Mouse (Mus musculus) stomach, embryonic 15.5 days (tissue): ENCODE measurements at regions not wholly inside any gene's neighbourhood (a gene's known extent, or its start where the extent isn't known, plus 50 kb on each side); places are given as distances from the start of the nearest gene placed in this dataset.
"Not testable (repeated sequence)": the region's sequence is repeated elsewhere in the genome, so short reads cannot be mapped to it uniquely, and the experiment has no call there.

Experiments used
- ATAC-seq: fragments of 200-750 bp; cut with Nextera tagmentation; 2 replicates; pipeline ENCODE4 v1.8.0; 2017; ENCODE audit warnings: low read depth, moderate number of reproducible peaks, moderate TSS enrichment; ENCODE audit not compliant: insufficient read depth, low FRiP score
- H3K27ac ChIP-seq: fragments of 300-500 bp; sonication (generic); 2 replicates; pipeline ENCODE4 v1.5.1; 2015; ENCODE audit warnings: mild to moderate bottlenecking, inconsistent platforms
- H3K27me3 ChIP-seq: fragments of 300-500 bp; sonication (generic); replicated peaks from 2 replicates; pipeline ENCODE4 v1.6.1; 2015; ENCODE audit warnings: inconsistent platforms
- H3K36me3 ChIP-seq: fragments of 300-500 bp; sonication (generic); 2 replicates; pipeline ENCODE4 v1.6.1; 2015; ENCODE audit warnings: inconsistent platforms
- H3K4me1 ChIP-seq: fragments of 300-500 bp; sonication (generic); 2 replicates; pipeline ENCODE4 v1.6.1; 2015; ENCODE audit warnings: inconsistent platforms
- H3K4me2 ChIP-seq: fragments of 300-500 bp; sonication (generic); 2 replicates; pipeline ENCODE4 v1.6.1; 2015; ENCODE audit warnings: mild to moderate bottlenecking, inconsistent platforms
- H3K4me3 ChIP-seq: fragments of 300-500 bp; sonication (generic); replicated peaks from 2 replicates; pipeline ENCODE4 v1.5.1; 2015; ENCODE audit warnings: inconsistent platforms
- H3K9ac ChIP-seq: fragments of 300-500 bp; sonication (generic); 2 replicates; pipeline ENCODE4 v1.6.1; 2015; ENCODE audit warnings: inconsistent platforms
- H3K9me3 ChIP-seq: fragments of 300-500 bp; sonication (generic); 2 replicates; pipeline ENCODE4 v1.6.1; 2016; ENCODE audit warnings: inconsistent platforms
- WGBS: fragments of 180-500 bp; shearing (Covaris S2); methylation state at CpG from one replicate; pipeline ENCODE4 v1.1.7; 2015; 5-methylcytosine and 5-hydroxymethylcytosine counted together

- H3K4me1 ChIP-seq, H3K27me3 ChIP-seq, H3K9ac ChIP-seq, H3K36me3 ChIP-seq, H3K4me3 ChIP-seq, ATAC-seq, H3K4me2 ChIP-seq, H3K9me3 ChIP-seq, H3K27ac ChIP-seq: not testable (repeated sequence)
These were observed 237.4 kb upstream of the Slc39a10 start for GRCm38 (mm10) chr1:47130031-47130430.

GRCm38 (mm10) chr1:47119636-47120035 is 227.0 kb upstream of the Slc39a10 start:
- no peak overlapping the region for H3K4me2 ChIP-seq

GRCm38 (mm10) chr1:47116681-47117080 is 224.0 kb upstream of the Slc39a10 start:
- not testable (repeated sequence) for H3K9me3 ChIP-seq, H3K27ac ChIP-seq, H3K9ac ChIP-seq, H3K4me2 ChIP-seq, H3K4me3 ChIP-seq, H3K36me3 ChIP-seq, ATAC-seq, H3K4me1 ChIP-seq, H3K27me3 ChIP-seq
- WGBS = 97% methylated on average over 4 of the region's 4 CpGs

More at GRCm38 (mm10) chr1:47119636-47120035, 227.0 kb upstream of the Slc39a10 start:
- Histone ChIP-seq H3K36me3 (no peaks in the 10 kb centered on the region), H3K9ac (no peak overlapping the region), H3K9me3 (no peaks in the 10 kb centered on the region), H3K27ac (no peak overlapping the region), H3K27me3 (no peaks in the 10 kb centered on the region), H3K4me3 (no peak overlapping the region), H3K4me1 (no peaks in the 10 kb centered on the region)
- no peak for ATAC-seq
- 100% methylated on average over 1 of the region's 1 CpGs for WGBS

- WGBS = 69% methylated on average over 1 of the region's 1 CpGs
These were observed 219.8 kb upstream of the Slc39a10 start for GRCm38 (mm10) chr1:47112494-47112893.

GRCm38 (mm10) chr1:47104055-47104454 is 211.4 kb upstream of the Slc39a10 start:
- 85% methylated on average over 4 of the region's 4 CpGs for WGBS
- H3K27ac ChIP-seq = no peak overlapping the region
- no peak for ATAC-seq
- no peak overlapping the region for H3K9ac ChIP-seq
- H3K4me1 ChIP-seq = no peaks in the 10 kb centered on the region
- H3K36me3 ChIP-seq = no peaks in the 10 kb centered on the region
- no peak overlapping the region for H3K4me3 ChIP-seq
- no peaks in the 10 kb centered on the region for H3K9me3 ChIP-seq
- no peaks in the 10 kb centered on the region for H3K27me3 ChIP-seq
- no peak overlapping the region for H3K4me2 ChIP-seq

More at GRCm38 (mm10) chr1:47112494-47112893, 219.8 kb upstream of the Slc39a10 start:
- H3K9ac ChIP-seq = no peak overlapping the region
- H3K27ac ChIP-seq = no peak overlapping the region
- no peak overlapping the region for H3K4me2 ChIP-seq
- no peak for ATAC-seq
- H3K4me3 ChIP-seq = no peak overlapping the region
- H3K27me3 ChIP-seq = no peaks in the 10 kb centered on the region
- H3K36me3 ChIP-seq = no peaks in the 10 kb centered on the region
- no peaks in the 10 kb centered on the region for H3K4me1 ChIP-seq
- H3K9me3 ChIP-seq = no peaks in the 10 kb centered on the region

- H3K27me3 ChIP-seq = no peaks in the 10 kb centered on the region
These were observed 210.8 kb upstream of the Slc39a10 start for GRCm38 (mm10) chr1:47103321-47103988.

GRCm38 (mm10) chr1:47097084-47097996 is 204.7 kb upstream of the Slc39a10 start:
- H3K9ac ChIP-seq = no peak overlapping the region
- no peaks in the 10 kb centered on the region for H3K36me3 ChIP-seq
- no peak overlapping the region for H3K27ac ChIP-seq
- H3K4me2 ChIP-seq = no peak overlapping the region
- no peaks in the 10 kb centered on the region for H3K9me3 ChIP-seq
- no peak overlapping the region for H3K4me3 ChIP-seq
- no peaks in the 10 kb centered on the region for H3K27me3 ChIP-seq
- no peak for ATAC-seq
- WGBS = 68% methylated on average over 7 of the region's 7 CpGs
- H3K4me1 ChIP-seq = no peaks in the 10 kb centered on the region

More at GRCm38 (mm10) chr1:47103321-47103988, 210.8 kb upstream of the Slc39a10 start:
- ATAC-seq = no peak
- no peak overlapping the region for H3K27ac ChIP-seq
- no peaks in the 10 kb centered on the region for H3K36me3 ChIP-seq
- WGBS = 70% methylated on average over 6 of the region's 6 CpGs
- H3K9me3 ChIP-seq = no peaks in the 10 kb centered on the region
- no peak overlapping the region for H3K4me2 ChIP-seq
- no peak overlapping the region for H3K9ac ChIP-seq
- no peak overlapping the region for H3K4me3 ChIP-seq
- H3K4me1 ChIP-seq = no peaks in the 10 kb centered on the region

- no peak overlapping the region for H3K9ac ChIP-seq
- H3K4me1 ChIP-seq = no peaks in the 10 kb centered on the region
- H3K36me3 ChIP-seq = no peaks in the 10 kb centered on the region
- no peak overlapping the region for H3K4me3 ChIP-seq
- 34% methylated on average over 3 of the region's 3 CpGs for WGBS
- H3K27ac ChIP-seq = no peak overlapping the region
- no peak for ATAC-seq
- H3K27me3 ChIP-seq = no peaks in the 10 kb centered on the region
- H3K4me2 ChIP-seq = no peak overlapping the region
- H3K9me3 ChIP-seq = no peaks in the 10 kb centered on the region
These were observed 201.8 kb upstream of the Slc39a10 start for GRCm38 (mm10) chr1:47094498-47094897.

- Histone ChIP-seq H3K4me3 (no peak overlapping the region), H3K36me3 (no peaks in the 10 kb centered on the region), H3K9ac (no peak overlapping the region), H3K9me3 (no peaks in the 10 kb centered on the region), H3K4me2 (no peak overlapping the region), H3K27me3 (no peaks in the 10 kb centered on the region), H3K4me1 (no peaks in the 10 kb centered on the region), H3K27ac (no peak overlapping the region)
- 51% methylated on average over 6 of the region's 6 CpGs for WGBS
- no peak for ATAC-seq
These were observed 200.8 kb upstream of the Slc39a10 start for GRCm38 (mm10) chr1:47093289-47093947.

GRCm38 (mm10) chr1:47076423-47076822 is 183.8 kb upstream of the Slc39a10 start:
- Histone ChIP-seq H3K36me3 (no peaks in the 10 kb centered on the region), H3K4me2 (no peak overlapping the region), H3K27ac (no peak overlapping the region), H3K9me3 (no peaks in the 10 kb centered on the region), H3K4me1 (no peaks in the 10 kb centered on the region), H3K27me3 (no peaks in the 10 kb centered on the region), H3K9ac (no peak overlapping the region), H3K4me3 (no peak overlapping the region)
- WGBS = 87% methylated on average over 7 of the region's 7 CpGs
- no peak for ATAC-seq

- Histone ChIP-seq H3K9me3 (no peaks in the 10 kb centered on the region), H3K36me3 (no peaks in the 10 kb centered on the region), H3K27me3 (no peaks in the 10 kb centered on the region), H3K4me3 (no peak overlapping the region), H3K4me2 (no peak overlapping the region), H3K27ac (no peak overlapping the region), H3K9ac (no peak overlapping the region), H3K4me1 (no peaks in the 10 kb centered on the region)
- no peak for ATAC-seq
- WGBS = 59% methylated on average over 1 of the region's 1 CpGs
These were observed 165.5 kb upstream of the Slc39a10 start for GRCm38 (mm10) chr1:47058149-47058548.

GRCm38 (mm10) chr1:47057344-47057743 is 164.7 kb upstream of the Slc39a10 start:
- ATAC-seq = no peak

More at GRCm38 (mm10) chr1:47057344-47057743, 164.7 kb upstream of the Slc39a10 start:
- H3K27me3 ChIP-seq = no peaks in the 10 kb centered on the region
- no peak overlapping the region for H3K27ac ChIP-seq
- no peaks in the 10 kb centered on the region for H3K36me3 ChIP-seq
- 54% methylated on average over 3 of the region's 3 CpGs for WGBS
- no peaks in the 10 kb centered on the region for H3K4me1 ChIP-seq
- H3K9ac ChIP-seq = no peak overlapping the region
- H3K4me2 ChIP-seq = no peak overlapping the region
- H3K4me3 ChIP-seq = no peak overlapping the region
- H3K9me3 ChIP-seq = no peaks in the 10 kb centered on the region
